Mouse (Mus musculus) mesoderm, embryonic 11.5 days (tissue): ENCODE data around the gene Tmem230.
"Not testable (repeated sequence)": the region's sequence is repeated elsewhere in the genome, so short reads cannot be mapped to it uniquely, and the experiment has no call there.

Source experiments
- DNase-seq: peaks from one replicate; pipeline ENCODE4 v3.0.0-alpha.2; 2012; ENCODE audit warnings: low read depth, low spot score

The Tmem230 gene

GRCm38 (mm10) chr2:132247539-132248313, at the start of gene Tmem230:
Gene Tmem230, minus strand, starts transcription at chr2:132247807.
- DNase-seq: peak; percentile 97

DNA sequence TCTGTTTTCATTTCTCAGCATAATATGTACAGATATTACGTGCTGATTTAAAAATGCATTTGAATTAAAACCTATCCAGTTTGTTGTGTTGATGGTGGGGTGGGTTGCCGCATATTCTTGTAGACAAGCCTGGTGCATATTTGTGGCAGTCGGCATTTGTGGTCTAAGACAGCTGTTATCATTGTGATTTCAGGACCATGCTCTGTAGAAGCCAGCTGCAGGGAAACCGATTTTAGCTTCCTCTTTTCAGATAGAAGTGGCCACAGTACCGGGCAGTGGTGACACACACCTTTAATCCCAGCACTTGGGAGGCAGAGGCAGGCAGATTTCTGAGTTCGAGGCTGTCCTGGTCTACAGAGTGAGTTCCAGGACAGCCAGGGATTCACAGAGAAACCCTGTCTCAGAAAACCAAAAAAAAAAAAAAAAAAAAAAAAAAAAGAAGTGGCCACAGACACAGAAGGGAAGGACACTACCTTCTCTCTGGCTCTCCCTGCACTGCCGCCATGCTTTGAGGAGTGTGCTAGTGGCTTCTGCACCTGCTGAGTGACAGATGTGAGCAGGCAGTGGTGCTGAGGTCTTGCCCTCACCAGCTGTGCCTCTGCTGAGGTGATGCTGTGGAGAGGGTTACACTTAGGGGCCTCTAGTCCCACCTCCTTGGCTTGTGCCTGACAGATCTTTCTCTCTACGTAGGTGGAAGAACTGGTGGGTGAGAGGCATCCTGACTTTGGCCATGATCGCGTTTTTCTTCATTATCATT, 46.3 kb upstream of the Tmem230 start:
- DNase-seq: no peak

- no peak for DNase-seq
These were observed 44.5 kb upstream of the Tmem230 start for GRCm38 (mm10) chr2:132292083-132292482.

DNA sequence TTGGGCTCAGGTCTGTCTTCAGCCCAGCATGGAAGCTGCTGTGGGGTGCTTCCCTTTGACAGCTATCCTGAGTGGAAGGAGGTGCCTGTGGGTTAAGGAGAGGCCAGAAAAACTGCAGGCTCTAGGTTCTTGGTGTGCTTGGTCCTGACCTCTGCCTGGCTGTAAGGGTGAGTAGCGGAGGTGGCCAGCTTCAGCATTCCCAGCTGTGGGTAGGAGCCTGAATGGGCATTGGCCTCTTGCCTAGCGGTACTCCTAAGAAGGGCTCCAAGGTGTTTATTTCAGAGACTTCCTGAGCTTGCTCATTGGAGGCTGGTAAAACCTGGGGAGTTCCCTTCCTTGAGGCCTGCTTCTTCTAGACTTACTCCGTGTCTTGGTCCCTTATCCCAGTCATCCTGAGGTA, 43.7 kb upstream of the Tmem230 start:
- DNase-seq: no peak

DNA sequence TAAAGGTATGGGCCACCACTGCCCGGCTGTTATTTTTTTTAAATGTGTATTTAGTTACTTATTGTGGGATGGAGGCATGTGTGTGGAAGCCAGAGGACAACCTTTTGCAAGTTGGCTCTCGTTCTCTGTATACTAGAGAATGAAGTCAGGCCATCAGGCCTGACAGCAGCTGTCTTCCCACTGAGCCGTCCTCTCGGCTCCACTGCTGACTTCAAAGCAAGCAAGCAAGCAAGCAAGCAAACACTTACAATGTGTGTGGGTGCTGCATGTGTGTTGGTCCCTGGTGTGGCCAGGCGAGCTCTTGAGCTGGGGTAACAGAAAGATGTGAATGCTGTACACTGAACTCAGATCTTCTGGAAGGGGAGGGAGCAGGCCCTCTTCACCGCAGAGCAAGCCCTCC, 43.2 kb upstream of the Tmem230 start:
- DNase-seq: no peak

GRCm38 (mm10) chr2:132289213-132289612, 41.6 kb upstream of the Tmem230 start:
- DNase-seq: not testable (repeated sequence)

- no peak for DNase-seq
These were observed 38.9 kb upstream of the Tmem230 start for GRCm38 (mm10) chr2:132286376-132287076.

DNA sequence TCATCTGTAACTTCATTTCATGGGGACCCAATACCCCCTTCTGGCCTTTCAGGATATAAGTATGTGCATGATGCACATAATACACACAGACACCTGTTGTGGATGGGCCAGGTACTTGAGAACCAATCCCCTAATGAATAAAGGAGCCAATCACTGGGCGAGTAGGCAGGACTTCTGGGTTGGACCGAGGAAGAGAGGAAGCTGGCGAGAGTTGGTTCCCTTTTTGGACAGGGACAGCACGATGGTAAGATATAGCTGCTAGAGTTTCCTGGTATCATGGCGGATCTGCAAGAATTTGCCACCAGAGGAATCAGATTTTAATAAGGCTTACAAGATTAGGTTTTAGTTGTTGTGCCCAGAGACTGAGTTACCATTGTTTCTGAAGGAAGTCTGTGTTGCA, 38.1 kb upstream of the Tmem230 start:
- DNase-seq: not testable (repeated sequence)

DNA sequence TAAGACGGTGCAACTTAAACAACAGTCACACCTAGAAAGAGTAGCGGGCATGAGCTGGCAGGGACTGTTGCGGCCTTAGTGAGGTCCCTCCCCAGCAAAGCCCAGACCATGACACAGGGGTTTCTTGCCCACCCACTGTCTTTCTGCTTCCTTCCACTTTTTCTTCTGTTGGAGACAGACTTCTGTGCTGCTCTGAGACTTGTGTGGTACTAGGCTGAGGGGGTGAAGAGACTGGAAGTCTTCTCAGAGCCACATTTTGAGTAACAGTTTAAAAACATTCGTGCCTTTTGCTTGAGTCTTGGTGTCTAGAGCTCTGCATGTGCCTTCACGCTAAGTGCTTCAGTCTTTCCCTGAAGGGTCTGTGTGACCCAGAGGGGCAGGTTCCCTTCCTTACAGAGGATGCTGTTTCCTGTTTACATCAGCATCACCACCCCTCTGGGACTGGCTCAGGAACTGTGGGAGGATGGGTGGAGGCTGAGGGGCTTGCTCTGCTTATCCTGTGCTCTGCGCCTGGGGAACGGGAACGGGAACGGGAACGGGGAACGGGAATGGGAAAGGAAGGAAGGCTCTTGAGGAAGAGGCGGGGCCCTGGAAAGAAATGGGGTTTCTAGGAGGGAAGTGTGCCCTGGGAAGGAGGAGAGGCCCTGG, 37.0 kb upstream of the Tmem230 start:
- DNase-seq: no peak

DNA sequence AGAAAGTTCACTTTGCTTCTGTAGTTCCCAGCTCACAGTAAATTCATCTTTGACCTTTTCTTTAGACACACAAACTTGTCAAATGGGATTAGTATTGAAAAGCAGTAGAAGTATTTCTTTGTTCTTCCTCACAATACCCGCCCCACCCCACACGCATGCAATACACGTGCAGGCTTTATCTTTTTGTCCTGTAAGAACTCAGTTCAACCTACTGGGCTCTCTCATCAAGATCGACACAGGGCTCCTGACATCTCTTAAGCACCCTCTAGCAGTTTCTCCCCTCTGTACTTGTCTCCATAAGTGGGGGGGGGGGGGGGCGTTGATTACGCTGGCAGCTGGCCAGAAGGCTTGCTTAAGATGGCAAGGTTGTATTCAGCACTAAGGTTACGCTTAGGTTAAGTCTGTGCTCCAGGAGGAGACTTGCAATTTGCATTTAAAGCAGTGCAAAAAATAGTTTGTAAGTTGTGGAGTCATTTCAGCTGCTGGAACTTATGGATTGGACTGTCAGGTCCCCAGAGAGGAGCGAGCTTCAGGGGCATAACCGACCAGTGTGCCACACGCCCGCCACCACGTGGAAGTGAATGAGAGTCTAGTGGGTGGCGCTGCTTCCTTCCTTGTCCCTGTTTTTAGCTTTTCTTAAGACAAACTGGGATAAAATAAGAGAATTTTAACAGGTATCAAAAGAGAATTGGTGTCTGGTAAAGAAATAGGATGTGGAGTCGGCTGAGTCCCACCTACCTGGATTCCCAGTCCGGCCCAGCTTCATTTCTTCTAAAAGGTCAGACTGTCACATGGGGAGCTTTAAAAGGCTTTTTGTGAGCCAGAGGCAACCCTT, 35.8 kb upstream of the Tmem230 start:
- DNase-seq: no peak

GRCm38 (mm10) chr2:132282453-132283174, 35.0 kb upstream of the Tmem230 start:
- DNase-seq: no peak

DNA sequence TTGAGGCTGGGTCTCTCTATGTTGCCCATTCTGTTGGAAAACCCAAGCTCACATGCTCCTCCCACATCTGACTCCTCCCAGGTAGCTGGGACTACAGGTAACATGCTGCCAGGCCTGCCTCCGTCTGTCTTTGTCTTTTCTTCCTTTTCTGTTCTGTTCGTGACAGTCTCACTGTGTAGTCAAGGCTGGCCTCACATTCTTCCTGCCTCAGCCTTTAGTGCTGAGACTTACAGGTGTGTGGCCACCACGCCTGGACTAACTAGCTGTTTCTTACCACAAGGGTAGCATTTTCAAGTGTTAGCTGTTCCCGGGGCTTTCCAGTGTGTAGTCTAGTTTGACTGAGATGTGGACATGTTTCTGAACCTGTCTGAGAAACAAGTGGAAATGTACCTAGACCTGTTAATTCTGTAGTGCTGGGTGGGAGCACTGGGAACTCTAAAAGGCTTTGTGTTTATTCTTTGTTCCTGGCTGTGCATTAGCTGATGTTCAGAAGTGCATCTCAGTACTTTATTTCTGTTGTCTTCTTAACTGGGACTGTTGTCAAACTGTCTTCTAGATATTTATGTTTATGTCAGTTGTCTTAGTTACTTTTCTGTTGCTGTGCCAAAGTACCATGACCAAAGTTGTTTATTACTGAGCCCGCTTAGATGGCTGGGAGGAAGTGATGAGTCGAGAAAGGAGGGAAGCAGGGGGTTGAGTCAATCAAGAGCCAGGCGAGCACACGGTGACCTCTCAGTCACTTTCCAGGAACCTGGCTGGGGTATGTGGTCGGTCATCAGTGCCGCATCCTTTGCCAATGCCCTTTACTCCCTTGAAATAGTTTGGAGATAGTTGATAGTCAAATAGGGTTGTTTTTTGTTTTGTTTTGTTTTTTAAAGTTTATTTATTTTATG, 34.2 kb upstream of the Tmem230 start:
- no peak for DNase-seq

DNA sequence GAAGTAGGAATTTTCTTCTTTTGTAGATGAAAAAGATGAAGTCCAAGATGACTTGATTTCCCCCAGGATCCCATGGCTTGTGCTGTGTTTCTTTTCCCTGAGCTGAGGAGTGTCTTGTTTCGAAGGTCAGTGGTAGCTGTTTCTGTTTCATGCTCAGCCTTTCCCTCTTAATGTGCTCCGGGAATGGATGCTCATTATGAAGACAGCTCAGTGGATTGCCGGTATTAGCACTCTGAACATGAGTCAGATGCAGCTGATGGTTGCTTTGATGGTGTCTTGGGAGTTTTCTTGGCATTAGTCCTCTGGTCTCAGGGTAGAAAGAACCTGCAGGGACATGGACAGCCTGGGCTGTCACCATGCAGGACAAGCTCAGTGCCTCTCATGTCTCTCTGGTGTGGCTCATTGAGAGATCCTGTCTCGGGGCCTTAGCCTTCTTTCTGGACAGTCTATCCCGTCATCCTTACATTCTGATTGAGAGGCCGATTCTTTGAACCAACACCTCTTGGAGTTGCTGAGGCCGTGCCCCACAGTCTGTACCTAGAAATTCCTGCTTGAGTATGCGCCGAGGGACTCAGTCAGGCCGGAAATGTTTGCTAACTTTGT, 33.0 kb upstream of the Tmem230 start:
- no peak for DNase-seq

DNA sequence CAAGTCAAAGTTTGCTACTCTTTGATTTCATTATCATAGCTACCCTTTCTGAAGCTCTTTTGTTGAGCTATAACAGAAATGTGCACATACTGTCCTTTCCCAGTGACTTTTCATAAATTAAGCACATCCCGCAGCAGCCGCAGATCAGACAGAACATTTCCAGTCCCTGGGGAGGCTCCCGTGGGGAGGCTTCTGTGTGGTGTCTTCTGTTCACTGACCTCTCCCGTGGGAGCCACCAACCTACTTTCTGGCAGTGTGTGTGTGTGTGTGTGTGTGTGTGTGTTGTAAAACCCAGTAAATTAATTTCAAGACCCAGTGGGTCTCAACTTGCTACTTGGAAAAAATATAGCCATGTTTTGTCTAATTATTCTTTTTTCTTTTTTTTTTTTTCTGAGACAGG, 32.4 kb upstream of the Tmem230 start:
- DNase-seq: no peak

GRCm38 (mm10) chr2:132279336-132279882, 31.8 kb upstream of the Tmem230 start:
- no peak for DNase-seq

DNA sequence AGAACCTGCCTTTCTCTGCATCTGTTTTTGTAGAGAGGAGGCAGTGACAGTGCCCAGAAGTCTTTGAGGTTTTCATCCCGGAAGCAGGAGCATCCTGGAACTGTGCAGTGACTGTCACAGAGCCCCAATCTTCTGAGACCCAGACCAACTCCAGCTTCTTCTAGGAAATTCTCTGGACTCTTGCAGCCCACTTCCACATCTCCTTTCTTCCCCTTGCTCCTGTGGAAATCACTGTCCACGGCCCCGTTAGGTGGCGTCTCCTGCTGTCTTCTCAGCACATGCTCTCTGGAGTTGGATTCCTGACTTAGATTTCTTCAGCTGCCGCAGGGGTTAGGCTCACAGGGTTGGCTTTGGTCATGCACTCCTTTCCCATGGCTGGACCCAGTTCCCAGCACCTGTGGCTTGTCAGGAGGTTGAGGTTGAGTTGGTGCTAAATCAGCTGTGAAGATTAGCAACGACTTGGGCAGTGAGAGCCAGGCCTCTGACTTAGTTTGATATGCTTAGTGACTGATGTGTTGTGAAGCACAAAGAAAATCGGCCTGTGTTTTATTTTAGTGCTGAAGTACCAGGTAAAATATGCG, 30.8 kb upstream of the Tmem230 start:
- DNase-seq: no peak

GRCm38 (mm10) chr2:132276249-132276648, 28.6 kb upstream of the Tmem230 start:
- no peak for DNase-seq

DNA sequence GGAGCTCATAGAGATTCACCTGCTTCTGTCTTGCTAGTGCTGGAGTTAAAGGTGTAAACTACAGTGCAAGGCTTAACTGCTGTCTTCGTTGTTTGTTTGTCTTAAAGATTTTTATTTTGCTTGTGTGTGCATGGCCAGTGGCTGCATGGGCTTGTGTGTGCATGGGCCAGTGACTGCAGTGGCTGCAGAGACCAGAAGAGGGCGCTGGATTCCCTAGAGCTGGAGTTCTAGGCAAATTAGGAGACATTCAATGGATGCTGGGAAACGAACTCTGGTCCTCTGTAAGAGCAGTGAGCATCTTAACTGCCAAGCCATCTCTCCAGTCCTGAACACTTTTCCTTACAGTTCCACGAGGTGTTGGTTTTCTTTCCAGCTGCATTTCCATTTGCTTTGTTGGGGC, 27.9 kb upstream of the Tmem230 start:
- DNase-seq: no peak
